Mouse (Mus musculus) limb, embryonic 12.5 days (tissue): ENCODE results near the gene Ssr2. TPM values are rescaled to one million over a fixed set of nuclear protein-coding genes. Genes with fewer than 3 reads are reported as not detected.

ENCODE experiments used
- ATAC-seq: fragments of 200-750 bp; cut with Nextera tagmentation; 2 replicates; pipeline ENCODE4 v1.8.0; 2017; ENCODE audit warnings: low read depth, moderate TSS enrichment; ENCODE audit not compliant: insufficient number of reproducible peaks, insufficient read depth, low FRiP score, low TSS enrichment
- H3K27ac ChIP-seq: fragments of 300-500 bp; sonication (generic); 2 replicates; pipeline ENCODE4 v1.5.1; 2016; ENCODE audit warnings: mild to moderate bottlenecking, moderate library complexity
- H3K27me3 ChIP-seq: fragments of 300-500 bp; sonication (generic); 2 replicates; pipeline ENCODE4 v1.6.1; 2016; ENCODE audit warnings: mild to moderate bottlenecking, moderate library complexity
- H3K36me3 ChIP-seq: fragments of 300-500 bp; sonication (generic); 2 replicates; pipeline ENCODE4 v1.6.1; 2016; ENCODE audit warnings: mild to moderate bottlenecking, moderate library complexity
- H3K4me1 ChIP-seq: fragments of 300-500 bp; sonication (generic); replicated peaks from 2 replicates; pipeline ENCODE4 v1.6.1; 2016
- H3K4me2 ChIP-seq: fragments of 300-500 bp; sonication (generic); 2 replicates; pipeline ENCODE4 v1.6.1; 2016; ENCODE audit warnings: mild to moderate bottlenecking, moderate library complexity
- H3K4me3 ChIP-seq: fragments of 300-500 bp; sonication (generic); replicated peaks from 2 replicates; pipeline ENCODE4 v1.5.1; 2016; ENCODE audit warnings: mild to moderate bottlenecking
- H3K9ac ChIP-seq: fragments of 300-500 bp; sonication (generic); replicated peaks from 2 replicates; pipeline ENCODE4 v1.6.1; 2016; ENCODE audit warnings: mild to moderate bottlenecking, moderate library complexity
- H3K9me3 ChIP-seq: fragments of 300-500 bp; sonication (generic); 2 replicates; pipeline ENCODE4 v1.6.1; 2016; ENCODE audit warnings: mild to moderate bottlenecking, moderate library complexity
- WGBS: fragments of 180-500 bp; shearing (Covaris S2); methylation state at CpG from one replicate; pipeline ENCODE4 v1.1.7; 2016; 5-methylcytosine and 5-hydroxymethylcytosine counted together
- polyA plus RNA-seq: library from polyadenylated mRNA; unstranded; fragments of >200 nt; fragmentation: Nextera tagmentation; extraction: Ambion mirVana; gene quantifications from 2 replicates; pipeline ENCODE4 v1.2.1, GENCODE M21; 2016

The Ssr2 gene
- polyA plus RNA-seq, 1 experiment from 2014 or later, result 184 TPM

DNA sequence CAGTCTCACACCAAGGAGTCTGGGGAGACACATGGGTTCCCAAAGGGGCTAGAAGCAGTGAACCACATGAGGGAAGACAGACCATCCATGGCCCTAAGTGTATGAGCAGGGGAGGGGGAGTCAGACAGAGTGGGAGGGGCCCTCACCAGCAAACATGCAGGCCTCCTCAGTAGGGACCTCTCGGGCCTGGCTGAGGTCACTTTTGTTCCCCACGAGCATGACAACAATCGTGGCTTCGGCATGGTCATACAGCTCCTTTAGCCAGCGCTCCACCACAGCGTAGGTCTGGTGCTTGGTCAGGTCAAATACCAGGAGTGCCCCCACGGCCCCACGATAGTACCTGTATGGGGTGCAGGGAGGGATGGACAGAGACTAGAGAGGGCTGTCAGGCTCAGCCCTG is 32.5 kb upstream of the Ssr2 start:
- H3K9ac ChIP-seq, result no peak overlapping the region
- no peaks in the 10 kb centered on the region for H3K27me3 ChIP-seq
- peaks cover 24% of the 10 kb centered on the region for H3K4me1 ChIP-seq
- H3K36me3 ChIP-seq, result peaks cover 34% of the 10 kb centered on the region
- 82% methylated on average over 8 of the region's 8 CpGs for WGBS
- ATAC-seq, result no peak
- H3K4me3 ChIP-seq, result no peak overlapping the region
- 0 out of 2 replicates have a peak overlapping the region, but pooled peaks have one; percentile 17 for H3K27ac ChIP-seq
- no peak overlapping the region for H3K4me2 ChIP-seq
- no peaks in the 10 kb centered on the region for H3K9me3 ChIP-seq

DNA sequence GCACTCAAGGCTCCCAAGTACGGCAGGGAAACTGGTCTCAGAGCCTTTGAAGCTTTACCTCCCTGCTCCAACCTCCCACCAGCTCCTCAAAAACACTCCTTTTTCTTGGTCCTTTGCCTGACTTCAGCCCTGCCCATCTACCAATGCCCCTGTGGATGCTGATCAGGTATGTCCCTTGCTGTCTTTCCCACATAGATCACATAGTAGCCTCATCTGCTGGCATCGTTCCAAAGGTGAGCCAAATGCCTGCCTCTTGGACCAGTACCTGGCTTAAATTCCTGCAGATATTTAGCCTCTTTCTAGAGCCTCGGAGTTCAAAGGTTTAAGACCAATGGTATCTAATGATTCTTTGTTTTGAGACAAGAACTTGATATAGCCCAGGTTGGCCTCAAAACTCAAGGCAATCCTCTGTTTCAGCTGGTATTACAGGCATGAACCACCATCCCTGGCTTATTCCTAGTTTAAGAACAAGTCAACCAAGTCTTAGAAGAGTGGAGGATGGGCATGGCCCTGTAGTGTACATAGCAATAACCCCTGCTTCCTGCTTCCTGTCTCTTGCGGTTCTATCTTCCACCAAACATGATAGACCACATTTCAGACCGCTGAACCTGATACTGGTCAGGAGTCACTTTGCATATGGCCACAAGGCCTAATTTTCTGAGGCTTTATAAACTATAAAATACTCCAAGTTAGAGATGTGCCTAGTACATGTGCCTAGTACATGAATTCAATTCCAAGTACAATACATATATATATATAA is 31.8 kb upstream of the Ssr2 start:
- H3K9ac ChIP-seq, result no peak overlapping the region
- no peak for ATAC-seq
- H3K4me2 ChIP-seq, result no peak overlapping the region
- H3K4me1 ChIP-seq, result peaks cover 17% of the 10 kb centered on the region
- WGBS, result 70% methylated on average over 5 of the region's 5 CpGs
- H3K36me3 ChIP-seq, result peaks cover 27% of the 10 kb centered on the region
- H3K4me3 ChIP-seq, result no peak overlapping the region
- H3K27me3 ChIP-seq, result no peaks in the 10 kb centered on the region
- no peaks in the 10 kb centered on the region for H3K9me3 ChIP-seq
- H3K27ac ChIP-seq, result no peak overlapping the region

DNA sequence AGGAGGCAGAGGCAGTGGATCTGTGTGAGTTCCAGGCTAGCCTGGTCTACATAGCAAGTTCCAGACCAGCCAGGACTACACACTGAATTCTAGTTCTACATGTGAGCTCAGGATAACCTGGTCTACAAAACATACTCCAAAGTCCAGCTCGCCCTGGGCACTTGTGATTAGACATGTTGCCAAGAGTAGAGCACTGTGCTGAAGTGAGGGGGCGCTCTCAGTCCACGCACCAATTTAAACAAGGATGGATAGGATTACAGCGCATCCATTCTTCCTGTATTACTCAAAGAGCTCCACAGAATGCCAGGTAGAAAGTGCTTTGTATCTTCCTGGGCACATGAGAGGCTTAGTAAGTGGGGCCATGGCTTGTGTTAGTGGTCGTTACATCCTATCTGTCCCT is 31.2 kb upstream of the Ssr2 start:
- H3K9ac ChIP-seq, result no peak overlapping the region
- ATAC-seq, result no peak
- H3K4me2 ChIP-seq, result no peak overlapping the region
- H3K27ac ChIP-seq, result no peak overlapping the region
- no peaks in the 10 kb centered on the region for H3K27me3 ChIP-seq
- peaks cover 23% of the 10 kb centered on the region for H3K36me3 ChIP-seq
- H3K9me3 ChIP-seq, result no peaks in the 10 kb centered on the region
- 41% methylated on average over 5 of the region's 5 CpGs for WGBS
- peaks cover 13% of the 10 kb centered on the region for H3K4me1 ChIP-seq
- no peak overlapping the region for H3K4me3 ChIP-seq

DNA sequence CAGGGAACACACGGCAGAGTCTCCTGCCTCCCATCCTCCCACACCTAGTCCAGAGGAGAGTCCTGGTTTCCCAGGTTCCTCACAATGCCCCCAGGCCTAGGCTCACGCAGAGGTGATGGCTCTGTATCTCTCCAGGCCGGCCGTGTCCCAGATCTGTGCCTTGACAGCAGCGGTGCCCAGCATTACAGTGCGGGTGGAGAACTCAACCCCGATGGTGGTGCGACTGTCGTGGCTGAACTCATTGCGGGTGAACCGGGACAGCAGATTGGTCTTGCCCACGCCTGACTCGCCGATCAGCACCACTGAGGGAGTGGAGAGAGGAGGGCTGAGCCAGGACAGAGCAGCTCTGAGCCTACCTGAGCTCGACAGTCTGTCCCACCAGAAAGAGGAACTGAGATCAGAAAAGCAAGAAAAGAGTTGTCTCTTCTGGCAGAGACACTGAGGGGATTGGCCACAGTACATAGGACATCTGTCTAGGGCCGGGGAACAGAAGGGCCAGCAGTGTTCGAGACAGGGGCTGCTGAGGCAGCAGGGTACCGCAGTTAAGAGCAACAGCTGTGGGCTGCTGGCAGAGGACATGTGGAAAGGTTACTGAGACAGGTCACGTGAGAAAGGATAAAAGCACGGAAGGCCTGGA is 30.6 kb upstream of the Ssr2 start:
- no peak for ATAC-seq
- H3K36me3 ChIP-seq, result peaks cover 18% of the 10 kb centered on the region
- no peak overlapping the region for H3K4me2 ChIP-seq
- H3K27ac ChIP-seq, result peak overlapping the region; percentile 5; the same call in 1 of the 2 replicates
- H3K4me3 ChIP-seq, result no peak overlapping the region
- H3K27me3 ChIP-seq, result no peaks in the 10 kb centered on the region
- H3K9ac ChIP-seq, result no peak overlapping the region; the same call in 1 of the 2 replicates
- 52% methylated on average over 20 of the region's 20 CpGs for WGBS
- H3K4me1 ChIP-seq, result peaks cover 10% of the 10 kb centered on the region
- H3K9me3 ChIP-seq, result no peaks in the 10 kb centered on the region

DNA sequence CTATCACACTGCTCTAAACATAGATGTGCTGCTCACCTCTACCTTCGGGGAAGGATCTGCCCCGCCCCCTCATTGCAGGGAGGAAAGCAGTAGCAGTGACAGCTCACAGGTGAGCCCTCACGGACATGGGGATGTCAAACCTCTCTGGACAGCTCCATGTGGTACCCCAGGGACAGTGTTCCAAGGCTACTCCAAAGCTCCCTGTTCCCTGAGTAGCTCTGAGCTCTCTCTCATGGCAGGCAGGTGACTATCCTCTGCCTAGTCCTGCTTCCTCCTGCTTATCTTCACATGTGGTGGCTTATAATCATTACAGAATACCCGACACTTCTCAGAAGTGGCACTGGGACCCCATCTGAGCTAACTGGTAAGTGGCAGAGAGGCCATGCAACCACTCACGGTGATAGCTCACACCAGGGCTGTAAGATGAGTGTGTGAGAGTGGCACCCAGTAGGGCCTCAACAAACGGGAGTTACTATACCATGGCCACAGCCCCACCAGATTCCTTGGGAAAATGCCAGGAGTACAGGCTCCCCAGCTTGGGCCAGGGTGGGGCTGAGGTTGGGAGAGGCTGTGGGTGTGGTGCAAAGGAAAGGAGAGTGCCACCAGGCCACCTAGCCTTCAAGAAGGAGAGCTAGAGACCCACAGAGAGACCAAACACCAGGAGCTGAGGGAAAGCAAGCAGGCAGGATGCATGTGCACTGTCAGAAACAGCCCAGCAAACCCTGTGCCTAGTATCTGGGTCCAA is 28.8 kb upstream of the Ssr2 start:
- H3K9me3 ChIP-seq, result no peaks in the 10 kb centered on the region
- H3K36me3 ChIP-seq, result no peaks in the 10 kb centered on the region
- H3K27me3 ChIP-seq, result no peaks in the 10 kb centered on the region
- ATAC-seq, result no peak
- H3K4me2 ChIP-seq, result no peak overlapping the region
- H3K4me1 ChIP-seq, result peaks cover 15% of the 10 kb centered on the region
- H3K9ac ChIP-seq, result no peak overlapping the region
- no peak overlapping the region for H3K27ac ChIP-seq
- no peak overlapping the region for H3K4me3 ChIP-seq
- WGBS, result 72% methylated on average over 6 of the region's 6 CpGs

DNA sequence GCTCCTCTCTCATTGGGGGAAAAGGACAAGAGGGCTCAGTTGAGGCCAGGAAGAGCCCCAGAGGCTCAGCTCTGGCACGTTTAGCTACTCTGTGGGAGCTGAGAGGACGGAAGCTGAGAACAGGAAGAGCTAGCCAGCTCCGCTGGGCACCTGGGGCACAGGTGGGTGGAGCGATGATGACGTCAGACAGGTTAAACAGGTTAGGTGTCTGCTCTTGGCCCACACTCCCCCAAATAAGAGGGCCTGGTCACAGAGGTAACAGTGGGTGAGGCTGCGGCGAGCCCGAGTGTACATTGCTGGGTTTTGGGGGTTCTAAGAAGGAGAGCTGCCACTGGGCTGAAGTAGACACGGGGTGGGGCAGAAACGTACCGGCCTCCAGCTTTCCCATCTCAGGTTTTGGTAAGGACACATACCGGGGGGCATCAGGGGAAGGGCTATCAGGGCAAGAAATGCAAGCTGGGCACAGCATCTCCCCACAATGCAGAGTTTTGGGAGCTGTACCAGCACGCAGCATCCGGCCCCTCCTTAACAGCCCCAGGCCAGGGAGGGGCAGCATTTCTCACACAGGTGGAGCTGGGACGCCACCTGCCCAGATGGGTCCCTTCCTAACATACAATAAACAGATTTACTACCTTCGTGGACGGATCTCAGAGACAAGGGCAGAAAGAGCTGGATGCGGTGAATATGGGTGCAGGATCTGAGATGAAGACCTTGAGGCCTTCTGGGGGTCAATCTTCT is 27.3 kb upstream of the Ssr2 start, which contains the start of gene Rab25:
Gene Rab25 (minus strand): TSS at position 121 of the 738 bp plus-strand sequence.
- peaks cover 20% of the 10 kb centered on the region for H3K4me1 ChIP-seq
- WGBS, result 42% methylated on average over 18 of the region's 18 CpGs
- no peaks in the 10 kb centered on the region for H3K9me3 ChIP-seq
- 0 out of 2 replicates have a peak within 1 kb of the TSS, but pooled peaks have one; percentile 3 for H3K4me3 ChIP-seq
- no peaks in the 10 kb centered on the region for H3K36me3 ChIP-seq
- H3K4me2 ChIP-seq, result no peak within 1 kb of the TSS
- ATAC-seq, result no peak
- no peaks in the 10 kb centered on the region for H3K27me3 ChIP-seq
- no peak within 1 kb of the TSS for H3K9ac ChIP-seq
- peak within 1 kb of the TSS; percentile 7; the same call in 1 of the 2 replicates for H3K27ac ChIP-seq

DNA sequence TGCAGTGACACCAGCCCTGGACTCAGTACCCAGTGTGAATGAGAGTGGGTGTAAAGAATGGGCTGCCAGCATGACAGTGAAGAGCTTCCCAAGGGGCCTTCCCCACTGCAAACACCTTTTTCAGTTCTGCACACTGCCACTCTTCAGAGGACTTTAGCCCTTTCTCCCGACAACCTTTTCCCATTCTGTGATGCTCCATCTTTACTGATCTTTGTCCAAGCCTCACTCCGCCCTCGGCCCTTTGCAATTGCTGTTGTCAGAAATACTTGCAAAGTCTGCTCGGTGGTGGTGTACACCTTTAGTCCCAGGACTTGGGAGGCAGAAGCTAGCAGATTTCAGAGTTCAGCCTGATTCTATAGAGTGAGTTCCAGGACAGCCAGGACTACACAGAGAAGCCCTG is 24.1 kb upstream of the Ssr2 start:
- 0 out of 2 replicates have a peak overlapping the region, but pooled peaks have one; percentile 17 for H3K27ac ChIP-seq
- H3K4me1 ChIP-seq, result peaks cover 22% of the 10 kb centered on the region
- no peak for ATAC-seq
- no peaks in the 10 kb centered on the region for H3K27me3 ChIP-seq
- peak overlapping the region; percentile 71 for H3K4me2 ChIP-seq
- H3K36me3 ChIP-seq, result peaks cover 13% of the 10 kb centered on the region
- 90% methylated on average over 4 of the region's 4 CpGs for WGBS
- peak overlapping the region; percentile 60; the same call in 1 of the 2 replicates for H3K9ac ChIP-seq
- no peaks in the 10 kb centered on the region for H3K9me3 ChIP-seq
- peak overlapping the region; percentile 86 for H3K4me3 ChIP-seq

DNA sequence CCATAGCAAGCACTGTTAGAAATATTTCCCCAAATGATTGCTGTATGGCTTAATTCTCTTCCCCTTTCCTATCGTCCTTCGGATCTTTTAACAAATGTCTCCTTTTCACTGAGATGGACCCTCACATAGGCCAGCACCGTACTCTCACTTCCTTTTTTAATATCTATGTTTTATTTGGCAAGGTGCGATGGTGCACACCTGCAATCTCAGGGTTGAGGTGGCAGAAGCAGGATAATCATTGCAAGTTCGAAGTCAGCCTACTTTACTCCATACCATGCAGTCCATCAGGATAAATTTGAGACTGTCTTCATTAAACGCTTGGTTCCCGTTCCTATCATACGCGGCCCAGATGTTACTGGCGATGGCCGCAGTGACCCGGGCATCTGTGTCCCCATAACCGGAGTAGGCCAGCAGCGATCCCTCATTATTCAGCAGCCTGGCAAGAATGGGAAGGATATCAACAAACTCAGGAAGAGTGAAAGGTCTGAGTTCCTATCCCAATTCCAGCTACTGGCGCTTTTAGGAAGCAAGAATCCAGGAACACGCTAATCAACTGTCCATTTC is 23.5 kb upstream of the Ssr2 start:
- Histone ChIP-seq H3K9me3 (no peaks in the 10 kb centered on the region), H3K27ac (peak overlapping the region; percentile 74), H3K27me3 (no peaks in the 10 kb centered on the region), H3K4me2 (peak overlapping the region; percentile 71), H3K4me1 (peaks cover 22% of the 10 kb centered on the region), H3K9ac (peak overlapping the region; percentile 60), H3K36me3 (peaks cover 19% of the 10 kb centered on the region), H3K4me3 (peak overlapping the region; percentile 86)
- ATAC-seq, result no peak
- 24% methylated on average over 16 of the region's 16 CpGs for WGBS

DNA sequence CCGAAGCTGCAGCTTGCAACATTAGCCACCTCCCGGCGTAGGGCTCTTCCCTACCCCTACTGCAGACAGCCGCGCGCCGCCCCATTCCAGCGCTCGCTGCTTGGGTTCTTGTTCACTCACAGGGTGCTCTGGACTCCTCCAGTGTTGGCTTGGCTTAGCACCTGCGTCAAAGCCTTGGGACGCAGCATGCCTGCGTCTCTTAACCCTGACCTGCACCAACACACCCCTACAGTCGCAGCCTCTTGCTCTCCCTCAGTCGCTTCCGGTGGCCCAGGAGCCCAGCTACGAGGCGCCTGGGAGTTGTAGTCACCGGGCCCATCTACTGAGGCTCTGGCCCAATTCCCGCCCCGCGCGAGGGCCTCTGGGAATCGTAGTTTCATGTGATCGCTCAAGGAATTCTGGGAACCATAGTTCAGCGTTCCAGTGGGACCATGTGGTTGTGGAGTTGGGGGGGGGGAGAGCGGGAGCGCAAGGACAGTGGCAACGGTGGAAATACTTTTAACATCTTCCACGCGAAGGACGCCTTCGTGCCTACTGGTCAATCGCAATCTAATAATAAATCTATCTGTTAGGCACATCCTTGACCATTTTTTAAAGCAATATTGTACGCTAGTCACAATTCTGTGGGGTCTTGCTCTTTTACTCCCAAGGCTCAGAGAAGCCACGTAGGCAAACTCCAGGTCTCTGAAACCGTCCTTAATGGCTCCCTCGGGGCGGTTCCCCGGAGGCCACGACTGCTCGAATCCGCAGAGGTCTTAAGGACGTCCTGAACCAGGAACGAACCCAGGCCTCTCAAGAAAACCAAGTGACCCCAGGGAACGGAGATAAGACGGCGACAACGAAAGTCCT is 22.8 kb upstream of the Ssr2 start, which contains the start of gene Lamtor2:
Gene Lamtor2 (minus strand): TSS at position 399 of the 849 bp plus-strand sequence.
- Histone ChIP-seq H3K36me3 (peaks cover 26% of the 10 kb centered on the region), H3K9ac (peak within 1 kb of the TSS; percentile 86), H3K27me3 (no peaks in the 10 kb centered on the region), H3K9me3 (no peaks in the 10 kb centered on the region), H3K27ac (peak within 1 kb of the TSS; percentile 95), H3K4me2 (peak within 1 kb of the TSS; percentile 71), H3K4me3 (peak within 1 kb of the TSS; percentile 86), H3K4me1 (peaks cover 22% of the 10 kb centered on the region)
- under 1% methylated on average over 48 of the region's 48 CpGs for WGBS
- ATAC-seq, result peak; percentile 90

DNA sequence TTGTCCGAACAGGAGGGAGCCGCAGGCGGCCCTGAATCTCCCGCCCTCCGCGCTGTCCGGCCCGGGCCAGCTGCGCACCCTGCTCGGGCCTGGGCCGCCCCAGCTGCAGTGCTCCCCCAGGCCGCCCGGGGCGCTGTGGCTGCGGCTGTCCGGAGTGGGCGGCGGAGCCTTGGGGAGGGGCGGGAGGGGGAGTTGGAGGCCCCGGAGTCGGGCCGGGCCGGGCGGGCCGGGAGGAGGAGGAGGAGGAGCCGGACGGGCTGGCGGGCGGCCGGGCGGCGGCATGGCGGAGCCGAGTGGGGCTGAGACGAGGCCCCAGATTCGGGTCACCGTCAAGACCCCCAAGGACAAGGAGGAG is 22.2 kb upstream of the Ssr2 start, which contains the start of gene Ubqln4:
Gene Ubqln4 (plus strand): TSS at position 234 of the 355 bp plus-strand sequence.
- Histone ChIP-seq H3K4me1 (peaks cover 20% of the 10 kb centered on the region), H3K9me3 (no peaks in the 10 kb centered on the region), H3K36me3 (peaks cover 32% of the 10 kb centered on the region), H3K4me2 (peak within 1 kb of the TSS; percentile 71), H3K4me3 (peak within 1 kb of the TSS; percentile 86), H3K27ac (peak within 1 kb of the TSS; percentile 95), H3K27me3 (no peaks in the 10 kb centered on the region), H3K9ac (peak within 1 kb of the TSS; percentile 86)
- ATAC-seq, result peak; percentile 79
- under 1% methylated on average over 25 of the region's 37 CpGs for WGBS
